Mouse (Mus musculus): ENCODE data around the gene Irs2.

- TF ChIP-seq CTCF (IDR thresholded peaks at IDR 0.05; ENCODE audit: low read depth, low read length) (no peak), POLR2A (IDR thresholded peaks at IDR 0.05; ENCODE audit: borderline replicate concordance, low read depth, low read length) (no peak)
Observed at GRCm38 (mm10) chr8:10978377-10978776, 29.9 kb downstream of the Irs2 start.

Data from bone marrow macrophage, adult 2 months (primary cell).